Mouse (Mus musculus) myocyte (in vitro differentiated cells): Measurements from ENCODE around the gene Ngf. TPM values are rescaled to one million over a fixed set of nuclear protein-coding genes. Genes with fewer than 3 reads are reported as not detected.

Source experiments
- H3K27me3 ChIP-seq: one replicate; pipeline ENCODE4 v1.6.1; 2011; ENCODE audit not compliant: control insufficient read depth, insufficient read depth, insufficient read length
- H3K36me3 ChIP-seq: one replicate; pipeline ENCODE4 v1.6.1; 2011; ENCODE audit not compliant: control insufficient read depth, insufficient read depth
- H3K4me2 ChIP-seq: one replicate; pipeline ENCODE4 v1.6.1; 2011; ENCODE audit warnings: low read depth, control low read depth
- H3K4me3 ChIP-seq: one replicate; pipeline ENCODE4 v1.5.1; 2011; ENCODE audit warnings: mild to moderate bottlenecking, control low read depth, moderate library complexity
- H3K79me2 ChIP-seq: one replicate; pipeline ENCODE4 v1.6.1; 2011; ENCODE audit not compliant: control insufficient read depth, insufficient read depth
- H3ac ChIP-seq: one replicate; pipeline ENCODE4 v1.6.1; 2011; ENCODE audit not compliant: control insufficient read depth, insufficient read length
- CEBPB ChIP-seq: IDR thresholded peaks from 2 replicates; pipeline ENCODE4 v1.6.1; 2011; ENCODE audit warnings: mild to moderate bottlenecking, moderate library complexity; ENCODE audit not compliant: poor library complexity, insufficient read depth, severe bottlenecking
- E2F4 ChIP-seq: IDR thresholded peaks from one replicate; pipeline ENCODE4 v1.6.1; 2011; ENCODE audit warnings: mild to moderate bottlenecking, control low read depth, moderate library complexity; ENCODE audit not compliant: insufficient read depth
- MAX ChIP-seq: IDR thresholded peaks from one replicate; pipeline ENCODE4 v1.6.1; 2011; ENCODE audit warnings: low read depth, mild to moderate bottlenecking, control low read depth
- MYOD1 ChIP-seq, 3 experiments: IDR thresholded peaks; one replicate each; pipeline ENCODE4 v1.6.1; 2011; ENCODE audit warnings: control low read depth in 2 of 3, low read depth in 2 of 3, mild to moderate bottlenecking in 2 of 3, moderate library complexity in 1 of 3; ENCODE audit not compliant: insufficient read length in 2 of 3, control insufficient read depth in 1 of 3
- MYOG ChIP-seq, 3 experiments: IDR thresholded peaks; one replicate each; pipeline ENCODE4 v1.6.1; 2011; ENCODE audit warnings: control low read depth in 2 of 3, low read depth in 2 of 3, mild to moderate bottlenecking in 2 of 3; ENCODE audit not compliant: insufficient read length in 2 of 3, control insufficient read depth in 1 of 3, insufficient read depth in 1 of 3
- POLR2A ChIP-seq: IDR thresholded peaks from one replicate; pipeline ENCODE4 v1.6.1; 2011; ENCODE audit warnings: low read depth, mild to moderate bottlenecking, control low read depth, moderate library complexity; ENCODE audit not compliant: insufficient read length
- POLR2AphosphoS2 ChIP-seq: IDR thresholded peaks from one replicate; pipeline ENCODE4 v1.6.1; 2011; ENCODE audit warnings: low read depth, control low read depth; ENCODE audit not compliant: insufficient read length
- REST ChIP-seq: IDR thresholded peaks from one replicate; pipeline ENCODE4 v1.6.1; 2011; ENCODE audit warnings: mild to moderate bottlenecking, control low read depth, moderate library complexity; ENCODE audit not compliant: insufficient read depth, insufficient read length
- SRF ChIP-seq: IDR thresholded peaks from one replicate; pipeline ENCODE4 v1.6.1; 2011; ENCODE audit warnings: low read depth; ENCODE audit not compliant: control insufficient read depth, insufficient read length
- TCF12 ChIP-seq: IDR thresholded peaks from one replicate; pipeline ENCODE4 v1.6.1; 2011; ENCODE audit warnings: mild to moderate bottlenecking, control low read depth; ENCODE audit not compliant: poor library complexity, insufficient read depth, severe bottlenecking
- TCF3 ChIP-seq: IDR thresholded peaks from one replicate; pipeline ENCODE4 v1.6.1; 2011; ENCODE audit warnings: low read depth, control low read depth; ENCODE audit not compliant: insufficient read length
- USF1 ChIP-seq: IDR thresholded peaks from one replicate; pipeline ENCODE4 v1.6.1; 2011; ENCODE audit warnings: low read depth, mild to moderate bottlenecking, control low read depth, moderate library complexity
- polyA plus RNA-seq: library from polyadenylated mRNA; unstranded; fragments of >200 nt; fragmentation: generic; extraction: Trizol; gene quantifications from one replicate; pipeline ENCODE4 v1.2.1, GENCODE M21; 2012; ENCODE audit warnings: missing spikeins

The Ngf gene
- polyA plus RNA-seq, 1 experiment = 3.3 TPM

DNA sequence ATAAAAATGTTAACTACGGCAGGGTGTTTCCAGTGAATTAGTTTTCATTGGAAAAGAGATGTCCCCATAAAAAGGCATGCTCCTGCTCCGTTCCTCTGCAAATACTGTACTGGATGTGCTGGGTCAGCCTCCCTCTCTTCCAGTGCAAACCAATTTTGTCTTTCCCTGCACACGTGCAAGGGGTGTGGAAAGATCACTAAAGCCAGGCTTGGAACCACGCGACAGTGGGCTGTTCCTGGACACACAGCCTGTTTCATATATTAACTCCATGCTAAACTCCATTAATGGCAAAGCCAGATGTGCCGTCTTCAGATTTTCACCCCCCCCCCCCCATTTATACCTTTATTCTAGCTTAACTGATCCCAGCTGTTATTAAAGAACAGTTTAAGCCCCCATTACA, 8.7 kb upstream of the Ngf start:
- Histone ChIP-seq H3K79me2 (no peaks in the 10 kb centered on the region), H3K4me2 (no peak overlapping the region), H3K4me3 (no peak overlapping the region), H3K27me3 (no peaks in the 10 kb centered on the region), H3K36me3 (no peaks in the 10 kb centered on the region), H3ac (no peak overlapping the region)
- TF ChIP-seq MYOG (IDR thresholded peaks at IDR 0.05; ENCODE audit: control insufficient read depth in 1 of 3, insufficient read depth in 1 of 3, insufficient read length in 2 of 3, low read depth in 2 of 3) (no peak), TCF3 (no peak), POLR2A (no peak), MAX (no peak), E2F4 (no peak), POLR2AphosphoS2 (no peak), USF1 (no peak), SRF (no peak), CEBPB (no peak), MYOD1 (IDR thresholded peaks at IDR 0.05; ENCODE audit: control insufficient read depth in 1 of 3, insufficient read length in 2 of 3, low read depth in 2 of 3) (no peak), TCF12 (no peak), REST (no peak)

DNA sequence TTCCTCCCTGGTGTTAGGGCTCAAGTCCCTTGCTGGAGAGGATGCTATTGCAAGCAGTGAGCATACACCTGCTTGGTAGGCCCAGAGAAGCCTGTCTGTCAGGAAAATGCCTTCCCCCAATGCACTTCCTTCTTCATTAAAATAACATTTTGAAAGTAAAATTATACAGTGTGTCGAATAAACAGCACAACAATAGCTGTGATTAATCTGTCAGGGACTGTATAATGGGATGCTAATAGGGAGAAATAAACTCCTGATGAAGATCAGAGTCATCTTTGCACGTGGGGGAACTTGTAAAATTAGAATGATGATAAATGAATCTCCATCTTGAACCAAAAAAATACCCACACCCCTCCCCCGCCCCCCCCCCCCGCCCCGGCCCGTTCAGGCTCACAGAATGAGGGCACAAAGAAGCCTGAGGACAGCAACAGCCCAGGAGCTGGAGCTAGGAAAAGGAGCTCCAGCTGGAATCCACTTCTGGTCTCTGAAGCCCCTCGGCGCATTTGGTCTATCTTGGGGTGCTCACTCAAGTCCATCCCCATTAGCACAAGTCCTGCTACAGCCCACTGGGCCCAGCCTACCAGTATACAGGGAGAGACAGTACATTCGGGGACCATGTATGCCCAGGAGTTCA, 6.9 kb upstream of the Ngf start:
- Histone ChIP-seq H3K27me3 (no peaks in the 10 kb centered on the region), H3K79me2 (no peaks in the 10 kb centered on the region), H3ac (no peak overlapping the region), H3K36me3 (no peaks in the 10 kb centered on the region), H3K4me3 (no peak overlapping the region), H3K4me2 (no peak overlapping the region)
- TF ChIP-seq TCF12 (no peak), REST (no peak), E2F4 (no peak), POLR2AphosphoS2 (no peak), MAX (no peak), CEBPB (no peak), POLR2A (no peak), USF1 (no peak)

DNA sequence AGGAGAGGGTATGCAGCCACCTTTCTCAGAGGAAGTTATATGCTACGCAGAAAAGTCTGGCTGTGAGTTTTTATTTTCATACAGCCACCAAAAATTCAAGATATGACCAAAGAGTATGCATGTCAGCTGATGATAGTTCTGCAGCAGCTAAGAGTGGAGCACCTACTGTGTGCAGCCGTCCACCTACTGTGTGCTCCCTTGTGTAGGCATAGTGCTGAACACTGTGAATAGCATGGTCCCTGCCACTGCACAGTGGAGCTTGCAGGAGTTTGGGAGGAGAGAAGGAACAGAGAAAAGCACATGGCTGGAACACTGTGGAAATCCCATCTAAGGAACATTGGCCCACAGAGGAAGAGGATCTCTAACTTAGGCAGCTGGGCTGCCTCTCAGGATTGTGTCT, 6.4 kb upstream of the Ngf start:
- no peak for TF ChIP-seq MYOG (IDR thresholded peaks at IDR 0.05; ENCODE audit: control insufficient read depth in 1 of 3, insufficient read depth in 1 of 3, insufficient read length in 2 of 3, low read depth in 2 of 3)
- TF ChIP-seq TCF3 = no peak
- no peak for TF ChIP-seq POLR2AphosphoS2
- no peak for TF ChIP-seq MYOD1 (IDR thresholded peaks at IDR 0.05; ENCODE audit: control insufficient read depth in 1 of 3, insufficient read length in 2 of 3, low read depth in 2 of 3)
- TF ChIP-seq E2F4 = no peak
- no peak for TF ChIP-seq POLR2A
- no peak for TF ChIP-seq SRF
- TF ChIP-seq TCF12 = no peak
- TF ChIP-seq CEBPB = no peak
- no peak overlapping the region for H3K4me2 ChIP-seq
- H3K79me2 ChIP-seq = no peaks in the 10 kb centered on the region

GRCm38 (mm10) chr3:102466587-102466986, 3.1 kb upstream of the Ngf start:
- H3K27me3 ChIP-seq = no peaks in the 10 kb centered on the region
- H3K4me3 ChIP-seq = no peak overlapping the region
- no peak overlapping the region for H3ac ChIP-seq
- H3K79me2 ChIP-seq = no peaks in the 10 kb centered on the region
- no peaks in the 10 kb centered on the region for H3K36me3 ChIP-seq
- no peak overlapping the region for H3K4me2 ChIP-seq
- TF ChIP-seq CEBPB = no peak

More for the DNA sequence above, 6.4 kb upstream of the Ngf start:
- Histone ChIP-seq H3K36me3 (no peaks in the 10 kb centered on the region), H3ac (no peak overlapping the region), H3K4me3 (no peak overlapping the region), H3K27me3 (no peaks in the 10 kb centered on the region)

GRCm38 (mm10) chr3:102467121-102467520, 2.6 kb upstream of the Ngf start:
- Histone ChIP-seq H3K4me3 (no peak overlapping the region), H3K4me2 (no peak overlapping the region), H3ac (no peak overlapping the region), H3K27me3 (no peaks in the 10 kb centered on the region), H3K36me3 (no peaks in the 10 kb centered on the region), H3K79me2 (no peaks in the 10 kb centered on the region)
- TF ChIP-seq USF1 (no peak), MYOD1 (IDR thresholded peaks at IDR 0.05; ENCODE audit: control insufficient read depth in 1 of 3, insufficient read length in 2 of 3, low read depth in 2 of 3) (no peak), POLR2A (no peak), TCF12 (no peak), CEBPB (no peak), REST (no peak), POLR2AphosphoS2 (no peak), MYOG (IDR thresholded peaks at IDR 0.05; ENCODE audit: control insufficient read depth in 1 of 3, insufficient read depth in 1 of 3, insufficient read length in 2 of 3, low read depth in 2 of 3) (no peak), E2F4 (no peak), TCF3 (no peak), SRF (no peak)
